Mouse (Mus musculus) CH12.LX (cell line): ENCODE results near the gene Iqsec2. TPM values are rescaled to one million over a fixed set of nuclear protein-coding genes. Genes with fewer than 3 reads are reported as not detected.

ENCODE experiments used
- DNase-seq: peaks from one replicate; pipeline ENCODE4 v3.0.0-alpha.2; 2013; ENCODE audit errors: extremely low read depth
- H3K27ac ChIP-seq: 2 replicates; pipeline ENCODE4 v1.5.1; 2012; ENCODE audit warnings: low read depth, mild to moderate bottlenecking, control low read depth, moderate library complexity; ENCODE audit not compliant: insufficient read depth
- H3K27me3 ChIP-seq: replicated peaks from 2 replicates; pipeline ENCODE3; 2012; ENCODE audit warnings: inconsistent platforms
- H3K36me3 ChIP-seq, 2 experiments: replicated peaks in 1 of 2; 2 replicates each; pipeline versions ENCODE3 to v1.6.1; 2012; ENCODE audit warnings: inconsistent platforms in 1 of 2, low read length in 1 of 2, mild to moderate bottlenecking in 1 of 2, mixed read lengths in 1 of 2, moderate library complexity in 1 of 2; ENCODE audit not compliant: control insufficient read depth in 1 of 2, insufficient read depth in 1 of 2
- H3K4me1 ChIP-seq, 2 experiments: 2 replicates each; pipeline ENCODE4 v1.6.1; 2012; ENCODE audit warnings: inconsistent platforms in 1 of 2, moderate library complexity in 1 of 2; ENCODE audit not compliant: insufficient read depth in 2 of 2, control insufficient read depth in 1 of 2
- H3K4me2 ChIP-seq: 2 replicates; pipeline ENCODE4 v1.6.1; 2012; ENCODE audit warnings: low read depth, mild to moderate bottlenecking, control low read depth; ENCODE audit not compliant: poor library complexity, insufficient read depth, severe bottlenecking
- H3K4me3 ChIP-seq, 3 experiments: fragments of 150-350 bp in 1 of 3; sonication (generic) in 1 of 3; replicated peaks in 1 of 3; 2 replicates each; pipeline versions ENCODE3 to v1.5.1; 2011 to 2012; ENCODE audit warnings: low read depth in 2 of 3, low read length in 2 of 3, mild to moderate bottlenecking in 2 of 3, moderate library complexity in 2 of 3, control low read depth in 1 of 3, improper control_type of control experiment in 1 of 3, inconsistent platforms in 1 of 3, mixed read lengths in 1 of 3; ENCODE audit not compliant: poor library complexity in 1 of 3
- H3K79me2 ChIP-seq: replicated peaks from 2 replicates; pipeline ENCODE4 v1.6.1; 2012; ENCODE audit warnings: mild to moderate bottlenecking, moderate library complexity; ENCODE audit not compliant: control insufficient read depth, poor library complexity, insufficient read depth, severe bottlenecking; ENCODE audit errors: extremely low read depth
- H3K9ac ChIP-seq: 2 replicates; pipeline ENCODE4 v1.6.1; 2012; ENCODE audit warnings: low read depth, mild to moderate bottlenecking, control low read depth, moderate library complexity; ENCODE audit not compliant: insufficient read depth
- H3K9me3 ChIP-seq: replicated peaks from 2 replicates; pipeline ENCODE3; 2012; ENCODE audit warnings: low read length, inconsistent platforms, mixed read lengths
- BHLHE40 ChIP-seq: IDR thresholded peaks from 2 replicates; pipeline ENCODE4 v1.6.1; 2011; ENCODE audit warnings: mild to moderate bottlenecking, low read depth, low read length, improper control_type of control experiment
- CHD1 ChIP-seq: IDR thresholded peaks from 2 replicates; pipeline ENCODE4 v1.6.1; 2012; ENCODE audit warnings: low read depth, low read length, improper control_type of control experiment, inconsistent platforms
- CHD2 ChIP-seq: IDR thresholded peaks from 2 replicates; pipeline ENCODE4 v1.6.1; 2011; ENCODE audit warnings: low read length, improper control_type of control experiment
- CTCF ChIP-seq, 2 experiments: IDR thresholded peaks in 1 of 2; conservative IDR thresholded peaks in 1 of 2; 2 replicates each; pipeline ENCODE4 v1.5.1; 2011 to 2012; ENCODE audit warnings: low read depth in 2 of 2, low read length in 2 of 2, improper control_type of control experiment in 1 of 2, inconsistent platforms in 1 of 2, mild to moderate bottlenecking in 1 of 2, moderate library complexity in 1 of 2
- ELF1 ChIP-seq: IDR thresholded peaks from 2 replicates; pipeline ENCODE4 v1.6.1; 2014; ENCODE audit warnings: low read depth, mild to moderate bottlenecking, inconsistent platforms, low read length, improper control_type of control experiment
- ETS1 ChIP-seq: conservative IDR thresholded peaks from 2 replicates; pipeline ENCODE4 v1.6.1; 2012; ENCODE audit warnings: low read depth, mild to moderate bottlenecking, inconsistent platforms, low read length, improper control_type of control experiment, moderate library complexity
- HCFC1 ChIP-seq: IDR thresholded peaks from 2 replicates; pipeline ENCODE4 v1.6.1; 2012; ENCODE audit warnings: low read depth, mild to moderate bottlenecking, inconsistent platforms, low read length, improper control_type of control experiment
- KAT2A ChIP-seq: IDR thresholded peaks from 2 replicates; pipeline ENCODE4 v1.6.1; 2012; ENCODE audit warnings: low read length, improper control_type of control experiment, inconsistent platforms; ENCODE audit not compliant: insufficient replicate concordance
- MAFK ChIP-seq: IDR thresholded peaks from 2 replicates; pipeline ENCODE4 v1.6.1; 2011; ENCODE audit warnings: low read length, improper control_type of control experiment; ENCODE audit not compliant: insufficient replicate concordance
- MAX ChIP-seq: IDR thresholded peaks from 2 replicates; pipeline ENCODE4 v1.6.1; 2011; ENCODE audit warnings: low read length, improper control_type of control experiment
- MAZ ChIP-seq: IDR thresholded peaks from 2 replicates; pipeline ENCODE4 v1.6.1; 2012; ENCODE audit warnings: low read depth, mild to moderate bottlenecking, inconsistent platforms, low read length, improper control_type of control experiment, moderate library complexity
- MXI1 ChIP-seq: IDR thresholded peaks from 2 replicates; pipeline ENCODE4 v1.6.1; 2011; ENCODE audit warnings: mild to moderate bottlenecking, low read depth, low read length, improper control_type of control experiment
- NELFE ChIP-seq: IDR thresholded peaks from 2 replicates; pipeline ENCODE4 v1.6.1; 2011; ENCODE audit warnings: low read depth, low read length, improper control_type of control experiment
- NRF1 ChIP-seq: IDR thresholded peaks from 2 replicates; pipeline ENCODE4 v1.6.1; 2014; ENCODE audit warnings: low read depth, mild to moderate bottlenecking, inconsistent platforms, low read length, improper control_type of control experiment, moderate library complexity
- PAX5 ChIP-seq: IDR thresholded peaks from 2 replicates; pipeline ENCODE4 v1.6.1; 2012; ENCODE audit warnings: low read length, inconsistent platforms, mixed read lengths
- POLR2A ChIP-seq: IDR thresholded peaks from 2 replicates; pipeline ENCODE4 v1.6.1; 2011; ENCODE audit warnings: low read depth, mild to moderate bottlenecking, improper control_type of control experiment, low read length
- POLR2AphosphoS2 ChIP-seq: IDR thresholded peaks from 2 replicates; pipeline ENCODE4 v1.6.1; 2011; ENCODE audit warnings: low read depth, low read length, improper control_type of control experiment
- TBP ChIP-seq: conservative IDR thresholded peaks from 2 replicates; pipeline ENCODE4 v1.6.1; 2011; ENCODE audit warnings: low read depth, low read length, improper control_type of control experiment
- TCF12 ChIP-seq: IDR thresholded peaks from 2 replicates; pipeline ENCODE4 v1.6.1; 2014; ENCODE audit warnings: low read depth, mild to moderate bottlenecking, inconsistent platforms, low read length, improper control_type of control experiment
- USF1 ChIP-seq: IDR thresholded peaks from 2 replicates; pipeline ENCODE4 v1.6.1; 2014; ENCODE audit warnings: low read depth, mild to moderate bottlenecking, inconsistent platforms, low read length, improper control_type of control experiment
- ZMIZ1 ChIP-seq: IDR thresholded peaks from 2 replicates; pipeline ENCODE4 v1.6.1; 2012; ENCODE audit warnings: low read depth, mild to moderate bottlenecking, inconsistent platforms, low read length, improper control_type of control experiment
- ZNF384 ChIP-seq: IDR thresholded peaks from 2 replicates; pipeline ENCODE4 v1.6.1; 2012; ENCODE audit warnings: low read depth, low read length, improper control_type of control experiment, inconsistent platforms
- dilution Hi-C: fragments of 300-500 bp; cut with MboI; formaldehyde crosslinking; loops from 2 replicates; pipeline ENCODE4 v1.14.3; 2020; ENCODE audit warnings: low sequenced_read_pairs; ENCODE audit not compliant: extremely low pct_unique_long_range_greater_than_20kb, extremely low pct_ligation_motif_present
- in situ Hi-C: fragments of 300-500 bp; cut with MboI; formaldehyde crosslinking; loops from 3 replicates; pipeline ENCODE4 v1.14.3; 2019; ENCODE audit warnings: low sequenced_read_pairs, low pct_ligation_motif_present, low pct_unique_long_range_greater_than_20kb, mixed read lengths
- polyA plus RNA-seq: library from polyadenylated mRNA; unstranded; fragments of >175 nt; gene quantifications from 2 replicates; pipeline ENCODE4 v1.2.1, GENCODE M21; 2012; ENCODE audit warnings: low read depth; ENCODE audit not compliant: insufficient read length
- total RNA-seq, 2 experiments: library from RNA; depleted of rRNA; stranded (reverse); fragments of 300-350 nt in 1 of 2; fragments of >200 nt in 1 of 2; gene quantifications; 2 replicates each; pipeline ENCODE4 v1.2.3; 2012 to 2014

The Iqsec2 gene
- total and polyA plus RNA-seq, 3 experiments, result 0.71 to 4.2 (median 1.8) TPM

DNA sequence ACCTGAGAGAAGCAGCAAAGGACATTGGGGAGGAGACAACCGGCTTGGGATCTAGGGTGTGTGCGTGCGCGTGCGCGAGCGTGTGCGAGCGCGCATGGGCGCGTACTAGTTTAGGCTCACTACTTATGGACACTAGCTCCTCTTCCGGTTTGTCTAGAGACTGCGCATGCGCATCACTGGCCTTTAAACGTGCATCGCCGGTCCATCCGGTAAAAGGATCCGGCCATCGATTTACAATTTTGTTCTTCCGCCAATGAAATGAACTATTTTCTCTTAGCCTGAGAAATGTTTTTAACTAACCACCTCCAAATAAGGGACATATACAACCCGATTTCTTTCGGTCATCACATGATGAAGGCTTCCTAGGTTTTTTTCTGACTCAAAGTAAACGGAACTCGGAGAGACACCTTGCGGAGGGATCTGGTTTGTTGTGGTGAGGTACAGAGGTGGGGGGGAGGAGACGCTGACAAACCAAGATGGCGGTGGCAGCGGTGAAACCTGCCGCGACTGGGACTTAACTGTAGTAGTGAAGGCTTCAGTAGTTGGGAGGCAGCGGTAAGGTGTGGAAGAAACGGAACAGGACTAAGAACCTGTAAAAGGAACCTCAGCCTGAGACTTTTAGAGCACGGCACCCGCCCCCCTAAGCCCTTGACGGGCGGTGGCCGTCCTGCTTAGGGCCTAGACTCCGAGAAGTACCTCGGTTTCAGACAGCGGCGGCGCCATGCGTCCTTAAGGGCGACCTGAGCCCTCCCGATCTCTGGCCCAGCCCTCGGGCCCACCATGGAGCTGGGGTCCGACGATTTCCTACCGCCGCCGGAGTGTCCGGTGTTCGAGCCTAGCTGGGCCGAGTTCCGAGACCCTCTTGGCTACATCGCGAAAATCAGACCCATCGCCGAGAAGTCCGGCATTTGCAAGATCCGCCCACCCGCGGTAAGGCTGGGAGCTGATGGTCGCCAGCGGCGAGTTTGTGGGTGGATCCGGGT lies 89.0 kb downstream of the Iqsec2 start, which contains the start of gene Kdm5c:
Gene Kdm5c (plus strand): TSS at position 240 of the 983 bp plus-strand sequence.
- peaks cover 48% of the 10 kb centered on the region for H3K79me2 ChIP-seq
- H3K27me3 ChIP-seq, result no peaks in the 10 kb centered on the region
- peaks cover 0 to 8% of the 10 kb centered on the region in 2 experiments; a peak in 1 of 4 replicates for H3K4me1 ChIP-seq
- peak within 1 kb of the TSS; percentile 100 for H3K9ac ChIP-seq
- peak; percentile 96 for DNase-seq
- peak within 1 kb of the TSS; percentile 89 for H3K4me2 ChIP-seq
- in situ Hi-C loops, result no loop called here
- peak within 1 kb of the TSS; percentile 85 to 100 (median 86) for H3K4me3 ChIP-seq
- no peaks in the 10 kb centered on the region for H3K9me3 ChIP-seq
- dilution Hi-C loops, result no loop called here
- peaks cover 4 to 14% of the 10 kb centered on the region in 2 experiments for H3K36me3 ChIP-seq
- peak; percentile 72 for TF ChIP-seq HCFC1
- TF ChIP-seq CTCF (conservative IDR thresholded peaks at IDR 0.05 in 1 of 2, IDR thresholded peaks at IDR 0.05 in 1 of 2; ENCODE audit: low read depth in 2 of 2, low read length in 2 of 2), result no peak
- no peak for TF ChIP-seq ETS1
- TF ChIP-seq MAFK, result no peak
- TF ChIP-seq TBP, result peak; percentile 89
- TF ChIP-seq NRF1, result peak; percentile 92
- TF ChIP-seq BHLHE40, result no peak; the same call in 1 of the 2 replicates
- no peak for TF ChIP-seq USF1
- TF ChIP-seq ZNF384, result no peak
- peak; percentile 72; the same call in 1 of the 2 replicates for TF ChIP-seq NELFE
- no peak for TF ChIP-seq POLR2AphosphoS2
- no peak for TF ChIP-seq PAX5
- TF ChIP-seq MXI1, result peak; percentile 27; the same call in 1 of the 2 replicates
- peak; percentile 21; the same call in 1 of the 2 replicates for TF ChIP-seq MAX
- TF ChIP-seq ELF1, result peak; percentile 91
- TF ChIP-seq CHD2, result peak; percentile 70; the same call in 1 of the 2 replicates
- peak; percentile 84 for TF ChIP-seq TCF12
- TF ChIP-seq MAZ, result peak; percentile 90; the same call in 1 of the 2 replicates
- no peak for TF ChIP-seq CHD1
- peak; percentile 95 for TF ChIP-seq KAT2A
- no peak for TF ChIP-seq ZMIZ1
- peak; percentile 74 for TF ChIP-seq POLR2A
- H3K27ac ChIP-seq, result peak within 1 kb of the TSS; percentile 54
